Mouse (Mus musculus) layer of hippocampus, postnatal 25 days (tissue): Measurements from ENCODE around the gene Capn3. TPM values are rescaled to one million over a fixed set of nuclear protein-coding genes. Genes with fewer than 3 reads are reported as not detected.

ENCODE experiments used
- DNase-seq, 2 experiments: peaks; one replicate each; pipeline ENCODE4 v3.0.0; 2022; ENCODE audit warnings: mixed read lengths in 2 of 2, low spot score in 1 of 2; ENCODE audit errors: extremely low spot score in 1 of 2
- total RNA-seq, 2 experiments: library from RNA; stranded (reverse); gene quantifications; 2 replicates each; pipeline ENCODE4 v1.2.3; 2021

Capn3 gene
- total RNA-seq, 2 experiments from 2014 or later: 13.6 to 17.0 TPM

DNA sequence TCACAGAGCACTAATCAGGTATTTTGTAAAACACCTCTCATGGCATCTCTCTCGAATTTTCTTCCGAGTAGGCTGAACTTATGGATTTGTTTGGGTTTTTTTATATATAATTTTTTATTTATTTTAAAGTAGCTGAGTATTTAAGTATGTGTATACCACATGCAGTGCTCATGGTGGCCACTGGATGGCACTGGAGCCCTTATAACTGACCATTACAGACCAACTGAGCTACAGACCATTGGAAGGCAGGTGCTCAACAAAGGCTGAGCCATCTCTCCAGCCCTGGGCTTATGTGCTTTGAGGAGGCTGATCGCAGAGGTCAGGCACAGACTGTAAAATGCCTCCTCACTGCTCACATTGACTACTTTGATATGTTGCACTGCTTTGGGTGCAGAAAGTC is 22.8 kb downstream of the Capn3 start:
- DNase-seq: peak in 1 of 2 experiments; percentile 75

- no peak for DNase-seq
These were observed 26.1 kb downstream of the Capn3 start for GRCm38 (mm10) chr2:120481921-120482320.

DNA sequence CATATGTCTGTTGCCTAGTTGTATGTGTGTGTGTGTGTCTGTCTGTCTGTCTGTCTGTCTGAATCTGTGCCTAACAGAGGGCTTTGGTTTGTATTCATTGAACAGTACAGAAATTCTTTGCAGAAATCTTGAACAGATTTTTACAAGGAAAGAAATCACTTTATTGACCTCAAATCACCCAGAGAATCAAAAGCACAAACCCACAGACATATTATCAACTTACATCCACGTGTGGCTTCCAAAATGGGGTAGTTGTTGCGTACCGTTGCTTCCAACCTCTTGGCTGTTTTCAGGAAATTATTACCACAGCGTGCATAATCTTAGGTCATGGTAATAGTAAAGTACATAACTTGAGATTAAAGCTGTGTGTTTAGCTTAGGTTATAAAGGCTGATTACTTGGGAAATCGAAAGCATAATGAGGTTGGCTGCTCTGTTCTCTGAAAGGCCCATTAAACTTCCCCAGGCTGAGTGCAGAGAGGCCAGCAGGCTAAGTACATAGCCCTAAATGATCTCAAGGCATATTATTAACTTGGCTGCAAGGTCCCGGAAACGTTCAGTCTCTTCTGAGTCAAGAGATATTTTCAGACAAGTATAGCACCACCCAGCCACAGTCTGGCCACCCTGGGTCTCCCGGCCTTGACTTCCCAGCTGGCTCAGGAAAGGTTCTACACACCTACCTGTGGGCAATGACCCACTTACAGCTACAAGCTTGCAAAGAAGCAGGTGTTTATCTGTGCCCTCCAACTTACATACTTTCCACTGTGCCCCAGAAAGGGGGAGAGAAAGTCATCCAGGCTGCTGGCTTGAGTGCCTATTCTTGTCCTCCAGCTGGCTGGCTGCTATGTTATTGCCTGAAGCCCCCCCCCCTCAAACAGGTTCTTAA is 26.9 kb downstream of the Capn3 start:
- no peak for DNase-seq

DNA sequence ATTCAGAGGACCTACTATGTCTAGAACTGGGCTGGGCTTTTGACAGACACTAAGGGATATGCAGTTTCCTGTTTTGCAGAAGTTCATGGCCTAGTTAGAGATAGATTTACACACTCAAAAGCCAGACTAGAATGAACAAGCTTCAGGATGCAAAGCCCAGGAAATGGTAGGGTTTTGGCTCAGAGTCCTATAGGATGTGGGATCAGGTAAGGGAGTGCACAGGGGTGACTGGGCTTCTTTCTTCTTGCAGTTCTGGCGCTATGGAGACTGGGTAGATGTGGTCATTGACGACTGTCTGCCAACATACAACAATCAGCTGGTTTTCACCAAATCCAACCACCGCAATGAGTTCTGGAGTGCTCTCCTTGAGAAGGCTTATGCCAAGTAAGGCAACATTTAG is 28.4 kb downstream of the Capn3 start:
- no peak for DNase-seq

GRCm38 (mm10) chr2:120493254-120493653 is 37.4 kb downstream of the Capn3 start:
- DNase-seq: no peak

GRCm38 (mm10) chr2:120496511-120496910 is 40.7 kb downstream of the Capn3 start:
- peak in 1 of 2 experiments; percentile 28 for DNase-seq

- DNase-seq: no peak
These were observed 44.2 kb downstream of the Capn3 start for GRCm38 (mm10) chr2:120499971-120500471.

- no peak for DNase-seq
These were observed 45.5 kb downstream of the Capn3 start for GRCm38 (mm10) chr2:120501136-120501918.

DNA sequence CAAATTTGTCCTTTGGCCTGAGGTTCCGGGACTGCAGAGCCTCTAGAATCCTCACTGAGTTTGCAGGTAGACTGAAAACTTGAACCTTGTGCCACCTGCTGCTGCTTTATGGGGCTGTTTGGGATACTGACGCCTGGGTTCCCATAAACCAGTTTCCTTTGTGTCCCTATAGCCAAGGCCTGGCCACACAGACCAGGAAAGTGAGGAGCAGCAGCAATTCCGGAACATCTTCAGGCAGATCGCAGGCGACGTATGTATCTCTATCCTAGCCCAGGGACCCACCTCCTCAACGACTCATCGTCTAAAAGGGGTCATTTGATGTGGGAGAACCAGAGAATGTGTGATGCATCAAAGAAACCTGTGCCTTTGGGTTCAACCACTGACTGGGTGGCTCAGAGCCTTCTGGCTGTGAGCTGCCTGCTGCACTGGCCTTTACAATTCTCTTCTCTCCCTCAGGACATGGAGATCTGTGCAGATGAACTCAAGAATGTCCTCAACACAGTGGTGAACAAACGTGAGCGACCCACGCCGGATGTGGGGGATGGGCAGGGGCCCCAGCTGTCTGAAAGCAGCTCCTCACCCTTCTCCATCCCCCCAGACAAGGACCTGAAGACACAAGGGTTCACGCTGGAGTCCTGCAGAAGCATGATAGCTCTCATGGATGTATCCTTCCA is 46.2 kb downstream of the Capn3 start:
- DNase-seq: no peak

DNA sequence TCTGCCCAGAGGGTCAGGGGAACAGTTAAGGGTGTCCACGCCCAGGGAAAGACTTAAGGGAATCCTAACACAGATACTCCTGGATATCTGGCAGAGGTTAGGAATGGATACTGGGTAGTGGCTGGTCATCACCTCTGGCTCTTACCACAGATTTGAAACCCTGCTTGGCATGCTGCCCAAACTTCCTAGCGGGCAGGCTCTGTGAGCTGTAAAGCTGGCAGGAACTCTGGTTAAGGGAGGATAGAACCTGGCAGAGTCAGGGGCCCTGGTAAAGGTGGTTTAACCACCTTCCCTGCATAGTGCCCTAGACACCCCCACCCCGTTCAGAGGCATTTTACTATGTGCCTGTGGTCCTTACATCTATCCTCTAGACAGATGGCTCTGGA is 46.8 kb downstream of the Capn3 start:
- DNase-seq: no peak

DNA sequence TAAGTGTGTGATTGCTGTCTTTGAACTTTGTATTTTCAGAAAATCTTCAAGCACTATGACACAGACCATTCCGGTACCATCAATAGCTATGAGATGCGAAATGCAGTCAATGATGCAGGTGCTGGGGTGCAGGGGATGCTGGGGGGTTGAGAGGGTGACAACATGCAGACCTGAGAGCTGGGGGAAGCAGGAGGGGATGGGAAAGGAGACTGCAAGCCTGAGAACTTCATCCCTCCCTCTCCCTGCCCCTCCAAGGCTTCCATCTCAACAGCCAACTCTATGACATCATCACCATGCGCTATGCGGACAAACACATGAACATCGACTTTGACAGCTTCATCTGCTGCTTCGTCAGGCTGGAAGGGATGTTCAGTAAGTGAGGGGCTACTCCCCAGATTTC is 47.3 kb downstream of the Capn3 start:
- DNase-seq: no peak

DNA sequence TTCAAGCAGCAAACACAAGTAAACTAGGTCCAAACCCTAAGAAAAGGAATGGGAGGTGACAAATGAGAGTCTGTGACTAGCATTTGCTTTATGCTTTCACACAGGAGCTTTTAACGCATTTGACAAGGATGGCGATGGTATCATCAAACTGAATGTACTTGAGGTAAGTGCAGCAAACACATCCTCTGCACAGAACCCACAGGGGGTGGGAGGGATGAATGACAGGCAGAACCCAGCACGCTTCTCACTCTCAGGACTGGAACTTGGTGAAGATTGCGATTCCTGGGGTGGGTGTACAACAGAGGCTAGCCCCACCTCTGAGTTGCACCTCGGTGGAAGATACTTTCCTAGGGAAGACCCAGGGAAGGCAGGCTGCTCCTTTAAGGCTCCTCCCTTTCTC is 48.2 kb downstream of the Capn3 start:
- no peak for DNase-seq

GRCm38 (mm10) chr2:120514181-120514580 is 58.4 kb downstream of the Capn3 start:
- DNase-seq: no peak

DNA sequence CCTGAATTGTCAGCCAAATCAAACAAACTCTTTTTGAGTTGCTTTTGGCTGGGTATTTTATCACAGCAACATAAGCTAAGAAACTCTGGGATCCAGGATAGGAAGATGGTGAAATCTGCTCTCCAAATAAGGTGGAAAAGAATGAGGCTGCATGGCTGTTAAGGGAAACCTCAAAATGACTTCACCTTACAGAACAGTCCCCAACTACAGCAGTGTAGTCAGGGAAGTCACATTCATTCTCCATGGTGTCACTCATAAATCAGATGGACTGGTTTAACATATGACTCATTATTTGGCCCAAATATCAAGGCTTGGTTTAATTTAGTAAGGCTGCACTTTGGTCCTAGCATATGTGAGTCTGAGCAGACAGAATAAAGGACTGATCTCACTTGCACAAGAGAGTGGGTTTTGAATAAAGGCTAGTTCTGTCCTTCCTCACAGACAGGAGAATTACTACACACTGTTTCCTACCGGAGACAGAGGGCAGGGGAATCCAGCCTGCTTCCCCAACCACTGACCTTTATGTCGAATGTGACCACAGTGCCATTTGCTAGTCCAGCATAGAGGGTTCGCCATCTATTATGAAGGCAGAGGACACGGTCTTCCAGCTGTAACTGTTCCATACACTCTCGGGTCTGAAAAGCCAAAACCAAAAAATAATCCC is 62.9 kb downstream of the Capn3 start:
- no peak for DNase-seq

- DNase-seq: no peak
These were observed 71.0 kb downstream of the Capn3 start for GRCm38 (mm10) chr2:120526771-120527170.

- DNase-seq: no peak
These were observed 73.7 kb downstream of the Capn3 start for GRCm38 (mm10) chr2:120529531-120529930.

- no peak for DNase-seq
These were observed 75.4 kb downstream of the Capn3 start for GRCm38 (mm10) chr2:120531223-120531622.

- DNase-seq: no peak
These were observed 83.5 kb downstream of the Capn3 start for GRCm38 (mm10) chr2:120539333-120539732.

DNA sequence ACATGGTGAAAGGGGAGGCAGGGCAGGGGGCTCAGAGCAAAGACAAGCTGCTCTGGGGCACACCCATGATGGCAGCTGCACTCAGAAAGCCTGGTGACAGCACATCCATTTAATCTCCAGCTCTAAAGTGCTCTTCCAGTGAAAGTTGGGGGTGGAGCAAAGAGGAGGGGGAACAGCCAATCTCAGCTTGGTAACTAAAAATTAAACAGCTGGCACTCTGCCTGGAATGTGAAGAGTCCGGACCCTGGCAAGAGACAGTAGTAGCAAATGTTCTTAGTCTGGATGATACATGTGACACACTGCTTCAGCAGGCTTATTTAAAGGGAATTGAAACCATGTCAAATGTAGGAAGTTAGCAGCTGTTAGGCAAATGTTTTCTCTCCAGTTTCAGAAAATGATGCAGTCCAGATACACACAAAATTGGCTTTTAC is 84.0 kb downstream of the Capn3 start:
- DNase-seq: peak; percentile 37 to 47

DNA sequence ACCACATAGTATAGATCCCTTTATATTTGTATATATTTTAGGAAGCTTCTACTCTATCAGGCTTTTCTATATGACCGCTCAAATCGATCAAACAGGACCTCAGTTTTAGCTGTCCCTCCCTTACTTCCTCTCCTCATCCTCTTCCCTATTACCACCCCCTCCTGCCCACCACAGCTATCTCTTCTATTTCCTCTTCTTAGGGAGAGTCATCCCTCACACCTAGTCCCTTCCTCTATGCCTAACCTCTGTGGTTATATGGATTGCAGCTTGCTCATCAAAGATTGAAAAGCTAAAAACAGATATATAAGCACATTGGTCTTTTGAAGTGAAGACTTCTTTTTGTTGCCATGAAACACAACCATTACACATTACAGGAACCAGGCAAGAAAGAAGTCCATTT is 88.9 kb downstream of the Capn3 start:
- DNase-seq: no peak
